Mouse (Mus musculus) brown adipose tissue, adult 24 weeks (tissue): ENCODE data around the gene Dppa3. TPM values are rescaled to one million over a fixed set of nuclear protein-coding genes. Genes with fewer than 3 reads are reported as not detected.
A peak's percentile ranks its signal among the peaks of the same experiment; 100 is the strongest.
"Not testable (repeated sequence)": the region's sequence is repeated elsewhere in the genome, so short reads cannot be mapped to it uniquely, and the experiment has no call there.

Experiments used
- H3K27ac ChIP-seq: fragments of 200-500 bp; replicated peaks from 2 replicates; pipeline ENCODE4 v1.5.1; 2012; ENCODE audit warnings: low read depth, mild to moderate bottlenecking, low read length
- H3K4me1 ChIP-seq: fragments of 200-500 bp; 2 replicates; pipeline ENCODE4 v1.6.1; 2012; ENCODE audit warnings: low read length, mixed read lengths; ENCODE audit not compliant: control insufficient read depth, insufficient read depth, insufficient read length
- H3K4me3 ChIP-seq: fragments of 200-500 bp; 2 replicates; pipeline ENCODE4 v1.5.1; 2012; ENCODE audit warnings: low read depth, mild to moderate bottlenecking, low read length, moderate library complexity; ENCODE audit not compliant: insufficient read depth
- polyA plus RNA-seq: library from polyadenylated mRNA; stranded (reverse); fragments of >200 nt; gene quantifications from 2 replicates; pipeline ENCODE4 v1.2.4, GENCODE M21; 2012; ENCODE audit not compliant: missing spikeins, insufficient read depth, insufficient read length

The Dppa3 gene
- polyA plus RNA-seq, 1 experiment, result not detected

- Histone ChIP-seq H3K27ac (no peak overlapping the region), H3K4me1 (no peaks in the 10 kb centered on the region), H3K4me3 (no peak overlapping the region)
These were observed 9.1 kb downstream of the Dppa3 start for GRCm38 (mm10) chr6:122635315-122635714.

- H3K4me1 ChIP-seq, result no peaks in the 10 kb centered on the region
- 0 out of 2 replicates have a peak overlapping the region, but pooled peaks have one; percentile 29 for H3K27ac ChIP-seq
- no peak overlapping the region for H3K4me3 ChIP-seq
These were observed 10.5 kb downstream of the Dppa3 start for GRCm38 (mm10) chr6:122636666-122637065.

GRCm38 (mm10) chr6:122637566-122637965 lies 11.4 kb downstream of the Dppa3 start:
- H3K4me3 ChIP-seq, H3K4me1 ChIP-seq, H3K27ac ChIP-seq: not testable (repeated sequence)

- not testable (repeated sequence) for H3K27ac ChIP-seq, H3K4me1 ChIP-seq, H3K4me3 ChIP-seq
These were observed 18.0 kb downstream of the Dppa3 start for GRCm38 (mm10) chr6:122644196-122644595.

- H3K27ac ChIP-seq, result no peak overlapping the region
- H3K4me1 ChIP-seq, result no peaks in the 10 kb centered on the region
- H3K4me3 ChIP-seq, result no peak overlapping the region
These were observed 23.7 kb downstream of the Dppa3 start for GRCm38 (mm10) chr6:122649903-122650302.

GRCm38 (mm10) chr6:122650398-122650980 lies 24.3 kb downstream of the Dppa3 start:
- Histone ChIP-seq H3K4me3 (no peak overlapping the region), H3K27ac (no peak overlapping the region), H3K4me1 (no peaks in the 10 kb centered on the region)

GRCm38 (mm10) chr6:122654301-122654700 lies 28.1 kb downstream of the Dppa3 start:
- H3K4me1 ChIP-seq, result no peaks in the 10 kb centered on the region
- peak overlapping the region; percentile 60 for H3K27ac ChIP-seq
- H3K4me3 ChIP-seq, result no peak overlapping the region

GRCm38 (mm10) chr6:122657630-122658029 lies 31.4 kb downstream of the Dppa3 start:
- Histone ChIP-seq H3K27ac (peak overlapping the region; percentile 88), H3K4me1 (no peaks in the 10 kb centered on the region), H3K4me3 (no peak overlapping the region)

- H3K27ac ChIP-seq, result no peak overlapping the region
- no peaks in the 10 kb centered on the region for H3K4me1 ChIP-seq
These were observed 33.4 kb downstream of the Dppa3 start for GRCm38 (mm10) chr6:122659567-122659966.

GRCm38 (mm10) chr6:122660601-122661379 lies 34.6 kb downstream of the Dppa3 start:
- H3K4me1 ChIP-seq, result no peaks in the 10 kb centered on the region
- H3K4me3 ChIP-seq, result no peak overlapping the region
- no peak overlapping the region for H3K27ac ChIP-seq

More at GRCm38 (mm10) chr6:122659567-122659966, 33.4 kb downstream of the Dppa3 start:
- H3K4me3 ChIP-seq, result no peak overlapping the region

GRCm38 (mm10) chr6:122662551-122663264 lies 36.5 kb downstream of the Dppa3 start:
- Histone ChIP-seq H3K4me3 (no peak overlapping the region), H3K27ac (no peak overlapping the region), H3K4me1 (no peaks in the 10 kb centered on the region)

GRCm38 (mm10) chr6:122663596-122664206 lies 37.5 kb downstream of the Dppa3 start:
- no peak overlapping the region for H3K4me3 ChIP-seq
- no peak overlapping the region for H3K27ac ChIP-seq
- no peaks in the 10 kb centered on the region for H3K4me1 ChIP-seq

- H3K4me1 ChIP-seq, result no peaks in the 10 kb centered on the region
- H3K27ac ChIP-seq, result no peak overlapping the region
- no peak overlapping the region for H3K4me3 ChIP-seq
These were observed 39.7 kb downstream of the Dppa3 start for GRCm38 (mm10) chr6:122665866-122666265.

- no peak overlapping the region for H3K4me3 ChIP-seq
- H3K4me1 ChIP-seq, result no peaks in the 10 kb centered on the region
- H3K27ac ChIP-seq, result no peak overlapping the region
These were observed 41.5 kb downstream of the Dppa3 start for GRCm38 (mm10) chr6:122667715-122668114.

- no peak overlapping the region for H3K27ac ChIP-seq
- no peaks in the 10 kb centered on the region for H3K4me1 ChIP-seq
- no peak overlapping the region for H3K4me3 ChIP-seq
These were observed 42.6 kb downstream of the Dppa3 start for GRCm38 (mm10) chr6:122668823-122669222.
